Mouse (Mus musculus): ENCODE data around the gene Zfp418. TPM values are rescaled to one million over a fixed set of nuclear protein-coding genes. Genes with fewer than 3 reads are reported as not detected.
A peak's percentile ranks its signal among the peaks of the same experiment; 100 is the strongest.
"Not testable (repeated sequence)": the region's sequence is repeated elsewhere in the genome, so short reads cannot be mapped to it uniquely, and the experiment has no call there.

Gene Zfp418
- polyA plus RNA-seq (2015; fragmentation: Nextera tagmentation; extraction: Ambion mirVana), result 1.5 and 1.8 TPM in 2 replicates

DNA sequence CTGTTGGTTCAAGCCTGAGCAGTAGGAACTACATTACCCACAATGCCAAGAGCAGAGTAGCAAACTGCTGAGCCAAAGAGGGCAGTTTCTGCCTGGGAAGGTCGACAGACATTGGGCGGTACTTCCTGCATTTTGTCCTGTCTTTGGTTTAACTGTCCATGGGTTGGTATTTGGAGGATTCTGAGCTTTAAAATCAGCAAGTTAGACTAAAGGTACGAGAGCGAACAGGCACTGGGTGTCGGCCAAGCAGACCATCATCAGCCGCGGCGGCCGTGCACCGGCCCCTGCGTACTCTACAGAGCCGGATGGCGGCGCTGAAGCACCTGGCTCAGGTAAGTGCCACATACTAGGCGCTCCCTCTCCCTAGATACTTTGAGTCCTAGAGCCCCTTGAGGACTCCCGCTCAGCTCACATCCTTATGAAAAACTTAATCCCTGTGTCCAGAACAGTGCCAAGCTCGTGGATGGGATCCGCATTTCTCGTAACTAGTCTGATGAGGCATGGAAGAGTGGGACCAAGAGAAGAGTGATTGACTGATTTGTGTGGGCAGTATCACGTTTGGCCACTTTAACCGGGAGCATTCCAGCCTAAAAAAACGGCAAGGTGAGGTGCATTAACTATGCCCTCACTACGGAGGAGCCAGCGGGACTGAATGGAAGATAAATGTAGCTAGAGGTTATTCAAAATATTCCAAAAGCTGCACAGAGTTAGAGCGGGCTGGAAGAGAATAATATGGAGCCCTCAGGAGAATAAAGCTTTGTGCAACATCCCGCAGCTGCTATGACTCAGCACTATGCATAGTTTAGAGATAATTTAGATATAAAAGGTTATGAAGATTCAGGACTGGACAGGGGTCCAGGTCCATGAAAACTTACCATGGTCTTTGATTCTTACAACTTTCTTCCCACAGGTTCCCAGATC is at the start of gene Zfp418:
Gene Zfp418 (plus strand): TSS at position 104 of the 921 bp plus-strand sequence.
- peaks cover 4% of the 10 kb centered on the region for H3K4me1 ChIP-seq (ENCODE audit: control insufficient read depth, insufficient read depth, low read length)
- peaks cover 11% of the 10 kb centered on the region for H3K36me3 ChIP-seq (ENCODE audit: control insufficient read depth, insufficient read depth)
- no peak within 1 kb of the TSS for H3K27ac ChIP-seq (ENCODE audit: low read length)
- 2% methylated on average over 26 of the region's 26 CpGs for WGBS
- peak within 1 kb of the TSS; percentile 90 for H3K9ac ChIP-seq (ENCODE audit: low read length)
- no peaks in the 10 kb centered on the region for H3K9me3 ChIP-seq (replicated peaks; ENCODE audit: control insufficient read depth, low read length)
- peak within 1 kb of the TSS; percentile 93 for H3K4me2 ChIP-seq (ENCODE audit: low read depth, low read length)
- no peaks in the 10 kb centered on the region for H3K27me3 ChIP-seq (ENCODE audit: control insufficient read depth, insufficient read depth, low read length)
- peak; percentile 97 for ATAC-seq (replicated peaks; ENCODE audit: extremely low read depth, insufficient read depth, low FRiP score)
- peak within 1 kb of the TSS; percentile 93 for H3K4me3 ChIP-seq (ENCODE audit: low read length)

DNA sequence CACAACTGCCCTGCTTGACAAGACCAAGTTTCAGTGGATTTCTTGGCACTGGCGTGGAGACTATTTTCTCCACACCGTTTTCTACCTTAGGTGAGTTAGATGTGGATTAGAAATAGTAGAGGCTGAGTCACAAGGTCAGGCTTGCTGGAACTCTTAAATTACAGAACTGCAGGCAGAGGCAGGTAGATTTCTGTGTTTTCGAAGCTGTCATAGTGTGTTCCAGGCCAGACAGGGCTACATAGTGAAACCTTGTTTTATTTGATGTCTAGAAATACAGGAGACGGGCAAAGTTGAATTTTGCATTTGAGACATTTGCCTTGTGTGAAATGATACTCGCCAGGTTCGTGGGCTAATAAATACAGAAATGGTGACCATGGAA is 49.5 kb upstream of the Zfp418 start:
- 50% methylated on average over 6 of the region's 6 CpGs for WGBS

DNA sequence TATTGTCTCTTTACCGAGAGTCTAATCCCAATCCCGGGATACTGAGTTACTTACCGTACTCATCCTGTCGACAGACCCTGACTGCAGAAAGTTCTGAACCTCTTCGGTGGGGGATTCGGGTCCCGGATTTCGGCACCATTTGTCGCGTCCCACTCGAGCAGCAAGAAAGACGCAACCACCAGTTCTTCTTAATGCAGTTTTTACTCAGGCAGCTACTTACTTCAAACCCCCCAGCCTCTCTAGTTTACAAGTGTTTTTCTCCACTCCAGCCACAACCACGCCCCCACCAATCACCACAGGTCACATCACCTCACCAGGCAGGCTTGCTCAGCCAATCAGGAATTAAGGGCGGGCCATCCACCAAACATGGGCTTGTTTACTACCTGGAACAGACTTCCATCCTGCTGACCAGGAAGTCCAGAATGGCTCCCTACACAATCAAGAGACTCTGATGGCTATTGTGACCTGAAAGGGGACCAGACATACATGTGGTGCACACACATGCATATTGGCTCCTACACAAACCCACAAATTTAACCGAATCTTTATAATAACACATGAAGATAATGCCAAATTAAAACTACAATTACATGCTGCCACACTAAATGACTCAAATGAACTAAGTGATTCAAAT is 40.5 kb upstream of the Zfp418 start:
- H3K27me3 ChIP-seq (ENCODE audit: control insufficient read depth, insufficient read depth, low read length); H3K36me3 ChIP-seq (ENCODE audit: control insufficient read depth, insufficient read depth); H3K4me1 ChIP-seq (ENCODE audit: control insufficient read depth, insufficient read depth, low read length); H3K4me3 ChIP-seq (ENCODE audit: low read length); H3K27ac ChIP-seq (ENCODE audit: low read length); H3K9me3 ChIP-seq (replicated peaks; ENCODE audit: control insufficient read depth, low read length); H3K9ac ChIP-seq (ENCODE audit: low read length); ATAC-seq (replicated peaks; ENCODE audit: extremely low read depth, insufficient read depth, low FRiP score); H3K4me2 ChIP-seq (ENCODE audit: low read depth, low read length): not testable (repeated sequence)
- 92% methylated on average over 14 of the region's 15 CpGs for WGBS

More for the DNA sequence above, 49.5 kb upstream of the Zfp418 start:
- Histone ChIP-seq H3K4me2 (ENCODE audit: low read depth, low read length) (peak overlapping the region; percentile 51), H3K9ac (ENCODE audit: low read length) (peak overlapping the region; percentile 44; the same call in 1 of the 2 replicates), H3K36me3 (ENCODE audit: control insufficient read depth, insufficient read depth) (peaks cover 14% of the 10 kb centered on the region; the same call in 1 of the 2 replicates), H3K4me1 (ENCODE audit: control insufficient read depth, insufficient read depth, low read length) (peaks cover 6% of the 10 kb centered on the region; the same call in 1 of the 2 replicates), H3K9me3 (replicated peaks; ENCODE audit: control insufficient read depth, low read length) (no peaks in the 10 kb centered on the region), H3K27ac (ENCODE audit: low read length) (no peak overlapping the region), H3K27me3 (ENCODE audit: control insufficient read depth, insufficient read depth, low read length) (no peaks in the 10 kb centered on the region), H3K4me3 (ENCODE audit: low read length) (peak overlapping the region; percentile 72)
- ATAC-seq (replicated peaks; ENCODE audit: extremely low read depth, insufficient read depth, low FRiP score), result no peak

DNA sequence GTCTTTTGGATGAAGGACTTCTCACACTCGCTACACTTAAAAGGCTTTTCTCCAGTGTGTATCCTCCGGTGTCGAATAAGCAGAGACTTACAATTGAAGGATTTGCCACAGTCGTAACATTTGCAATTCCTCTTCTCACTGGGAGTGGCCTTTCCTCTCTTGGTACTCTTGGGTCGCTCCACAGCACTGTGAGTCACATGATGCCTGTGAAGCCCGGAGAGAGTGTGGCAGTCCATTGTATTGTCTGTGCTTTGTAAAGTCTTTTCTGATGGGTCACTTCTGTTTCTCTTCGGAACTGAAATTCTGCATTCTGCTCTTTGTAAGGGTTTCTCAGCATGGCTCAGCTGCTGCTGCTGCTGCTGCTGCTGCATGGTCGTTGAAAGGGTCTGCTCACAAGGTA is 38.4 kb upstream of the Zfp418 start:
- H3K27me3 ChIP-seq (ENCODE audit: control insufficient read depth, insufficient read depth, low read length), result no peaks in the 10 kb centered on the region
- H3K9ac ChIP-seq (ENCODE audit: low read length), result no peak overlapping the region
- WGBS, result 67% methylated on average over 8 of the region's 8 CpGs
- no peaks in the 10 kb centered on the region for H3K36me3 ChIP-seq (ENCODE audit: control insufficient read depth, insufficient read depth)
- H3K9me3 ChIP-seq (replicated peaks; ENCODE audit: control insufficient read depth, low read length), result no peaks in the 10 kb centered on the region
- H3K4me1 ChIP-seq (ENCODE audit: control insufficient read depth, insufficient read depth, low read length), result peaks cover 2% of the 10 kb centered on the region; the same call in 1 of the 2 replicates
- ATAC-seq (replicated peaks; ENCODE audit: extremely low read depth, insufficient read depth, low FRiP score), result no peak
- no peak overlapping the region for H3K4me2 ChIP-seq (ENCODE audit: low read depth, low read length)
- H3K27ac ChIP-seq (ENCODE audit: low read length), result no peak overlapping the region
- H3K4me3 ChIP-seq (ENCODE audit: low read length), result no peak overlapping the region

DNA sequence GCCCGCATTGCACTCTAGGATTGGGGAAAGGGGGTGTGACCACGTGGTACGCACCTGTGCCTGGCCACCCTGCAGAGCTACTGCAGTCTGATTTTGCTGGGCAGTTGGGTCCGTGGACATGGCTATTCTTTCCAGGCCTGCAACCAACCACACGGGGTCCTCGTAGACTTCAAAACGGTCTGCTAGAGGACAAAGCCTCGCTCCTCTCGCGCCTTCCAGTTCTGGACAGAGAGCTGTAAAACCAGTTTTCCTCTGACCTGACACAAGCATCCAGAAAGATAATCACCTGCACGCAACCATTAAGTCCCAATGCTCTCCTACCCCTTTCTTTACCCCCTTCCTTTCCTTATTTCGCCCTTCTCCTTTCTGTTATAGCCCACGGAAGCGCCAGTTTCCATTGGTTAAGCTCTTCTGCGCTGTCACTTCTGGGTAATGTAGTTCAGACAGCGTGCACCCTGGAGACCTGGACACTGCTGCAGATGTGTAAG is 34.7 kb upstream of the Zfp418 start, which contains the start of gene Zfp773:
Gene Zfp773 (minus strand): TSS at position 377 of the 488 bp plus-strand sequence.
- peaks cover 2% of the 10 kb centered on the region; the same call in 1 of the 2 replicates for H3K4me1 ChIP-seq (ENCODE audit: control insufficient read depth, insufficient read depth, low read length)
- no peak within 1 kb of the TSS for H3K27ac ChIP-seq (ENCODE audit: low read length)
- H3K4me3 ChIP-seq (ENCODE audit: low read length), result peak within 1 kb of the TSS; percentile 64
- no peaks in the 10 kb centered on the region for H3K36me3 ChIP-seq (ENCODE audit: control insufficient read depth, insufficient read depth)
- H3K9me3 ChIP-seq (replicated peaks; ENCODE audit: control insufficient read depth, low read length), result no peaks in the 10 kb centered on the region
- H3K27me3 ChIP-seq (ENCODE audit: control insufficient read depth, insufficient read depth, low read length), result no peaks in the 10 kb centered on the region
- peak within 1 kb of the TSS; percentile 63 for H3K9ac ChIP-seq (ENCODE audit: low read length)
- ATAC-seq (replicated peaks; ENCODE audit: extremely low read depth, insufficient read depth, low FRiP score), result peak; percentile 97
- WGBS, result 7% methylated on average over 16 of the region's 16 CpGs
- peak within 1 kb of the TSS; percentile 64 for H3K4me2 ChIP-seq (ENCODE audit: low read depth, low read length)

DNA sequence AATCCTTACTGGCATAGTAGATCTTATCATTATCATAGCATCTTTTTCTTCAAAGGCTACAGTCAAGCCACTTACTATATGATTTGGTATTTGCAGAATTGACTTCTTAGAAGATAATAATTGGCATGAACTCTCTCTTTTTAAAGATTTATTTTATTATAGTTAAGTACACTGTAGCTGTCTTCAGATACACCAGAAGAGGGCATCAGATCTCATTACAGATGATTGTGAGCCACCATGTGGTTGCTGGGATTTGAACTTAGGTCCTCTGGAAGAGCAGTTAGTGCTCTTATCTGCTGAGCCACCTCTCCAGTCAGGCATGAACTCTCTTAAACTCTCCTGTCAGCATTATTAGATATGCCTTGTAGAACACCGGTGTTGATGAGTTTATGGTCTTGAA is 26.9 kb upstream of the Zfp418 start:
- H3K9ac ChIP-seq (ENCODE audit: low read length), result no peak overlapping the region
- no peak overlapping the region for H3K4me2 ChIP-seq (ENCODE audit: low read depth, low read length)
- 75% methylated on average over 1 of the region's 1 CpGs for WGBS
- no peaks in the 10 kb centered on the region for H3K27me3 ChIP-seq (ENCODE audit: control insufficient read depth, insufficient read depth, low read length)
- no peaks in the 10 kb centered on the region for H3K36me3 ChIP-seq (ENCODE audit: control insufficient read depth, insufficient read depth)
- ATAC-seq (replicated peaks; ENCODE audit: extremely low read depth, insufficient read depth, low FRiP score), result no peak
- H3K4me3 ChIP-seq (ENCODE audit: low read length), result no peak overlapping the region
- H3K4me1 ChIP-seq (ENCODE audit: control insufficient read depth, insufficient read depth, low read length), result no peaks in the 10 kb centered on the region
- H3K27ac ChIP-seq (ENCODE audit: low read length), result no peak overlapping the region
- H3K9me3 ChIP-seq (replicated peaks; ENCODE audit: control insufficient read depth, low read length), result peaks cover 4% of the 10 kb centered on the region; the same call in 1 of the 2 replicates

DNA sequence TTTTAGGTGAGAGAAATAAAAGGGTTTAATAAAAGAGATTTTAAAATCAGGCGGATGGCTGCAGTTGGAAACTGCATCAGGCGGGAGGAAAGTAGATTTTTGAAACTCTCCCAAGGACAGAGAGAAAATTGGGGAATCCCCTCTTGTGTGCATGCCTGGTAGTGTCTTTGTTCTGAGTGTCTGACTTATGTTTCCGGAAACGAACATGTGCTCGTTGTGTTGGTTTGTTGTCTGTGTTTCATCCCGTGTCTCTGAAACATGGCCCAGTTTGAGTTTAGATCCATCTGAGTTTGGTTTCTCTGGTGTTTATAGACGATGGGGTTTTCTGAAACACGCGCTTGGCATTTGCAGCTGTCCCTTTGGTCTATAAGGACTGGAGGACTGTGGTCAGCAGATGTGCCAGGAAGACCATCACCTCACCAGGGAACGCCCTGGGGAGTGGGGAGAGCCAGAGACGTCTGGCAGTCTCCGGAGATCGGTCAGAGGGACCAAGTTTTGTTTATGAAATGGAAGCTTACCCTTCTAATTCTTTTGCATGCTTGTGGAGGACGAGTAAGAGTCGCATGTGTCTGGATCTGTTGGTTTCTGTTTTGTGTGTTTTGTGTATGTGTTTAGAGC is 25.0 kb upstream of the Zfp418 start:
- H3K36me3 ChIP-seq (ENCODE audit: control insufficient read depth, insufficient read depth), result no peaks in the 10 kb centered on the region
- H3K4me3 ChIP-seq (ENCODE audit: low read length), result no peak overlapping the region
- no peak overlapping the region for H3K27ac ChIP-seq (ENCODE audit: low read length)
- 87% methylated on average over 15 of the region's 15 CpGs for WGBS
- H3K4me2 ChIP-seq (ENCODE audit: low read depth, low read length), result no peak overlapping the region
- no peak for ATAC-seq (replicated peaks; ENCODE audit: extremely low read depth, insufficient read depth, low FRiP score)
- H3K9me3 ChIP-seq (replicated peaks; ENCODE audit: control insufficient read depth, low read length), result peaks cover 4% of the 10 kb centered on the region; the same call in 1 of the 2 replicates
- no peaks in the 10 kb centered on the region for H3K4me1 ChIP-seq (ENCODE audit: control insufficient read depth, insufficient read depth, low read length)
- H3K27me3 ChIP-seq (ENCODE audit: control insufficient read depth, insufficient read depth, low read length), result no peaks in the 10 kb centered on the region
- no peak overlapping the region for H3K9ac ChIP-seq (ENCODE audit: low read length)

DNA sequence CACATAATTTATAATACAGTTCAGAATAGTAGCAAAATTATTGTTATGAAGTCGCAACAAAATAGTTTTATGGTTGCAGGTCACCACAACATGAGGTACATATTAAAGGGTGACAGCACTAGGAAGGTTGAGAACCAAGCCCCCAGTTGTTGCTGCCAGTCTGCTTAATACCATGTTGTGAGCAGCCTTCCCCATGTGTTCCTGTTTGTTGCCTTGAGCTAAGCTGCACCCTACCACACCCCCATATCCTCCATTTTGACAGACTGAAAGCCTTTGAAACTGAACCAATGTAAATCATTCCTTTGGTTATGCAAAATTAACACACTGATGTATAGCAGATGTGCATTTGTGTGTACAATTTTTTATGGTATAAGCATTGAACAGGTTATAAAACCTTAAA is 14.8 kb downstream of the Zfp418 start:
- no peak for ATAC-seq (replicated peaks; ENCODE audit: extremely low read depth, insufficient read depth, low FRiP score)
- Histone ChIP-seq H3K27ac (ENCODE audit: low read length) (no peak overlapping the region), H3K27me3 (ENCODE audit: control insufficient read depth, insufficient read depth, low read length) (no peaks in the 10 kb centered on the region), H3K9me3 (replicated peaks; ENCODE audit: control insufficient read depth, low read length) (no peaks in the 10 kb centered on the region), H3K4me3 (ENCODE audit: low read length) (no peak overlapping the region), H3K4me2 (ENCODE audit: low read depth, low read length) (no peak overlapping the region), H3K36me3 (ENCODE audit: control insufficient read depth, insufficient read depth) (peaks cover 18% of the 10 kb centered on the region), H3K4me1 (ENCODE audit: control insufficient read depth, insufficient read depth, low read length) (no peaks in the 10 kb centered on the region; the same call in 1 of the 2 replicates), H3K9ac (ENCODE audit: low read length) (no peak overlapping the region)
- 79% methylated on average over 1 of the region's 1 CpGs for WGBS
